Mouse (Mus musculus) ES-Bruce4 (cell line): ENCODE results near the gene 1110002E22Rik.

ENCODE experiments used
- CTCF ChIP-seq: IDR thresholded peaks from one replicate; pipeline ENCODE4 v1.8.1; 2011; ENCODE audit warnings: low read depth, low read length
- POLR2A ChIP-seq: IDR thresholded peaks from one replicate; pipeline ENCODE4 v1.8.1; 2011; ENCODE audit warnings: low read length; ENCODE audit not compliant: insufficient read depth

- TF ChIP-seq POLR2A (no peak), CTCF (no peak)
Measured at GRCm38 (mm10) chr3:138069756-138070511, 5.1 kb downstream of the 1110002E22Rik start.
